Mouse (Mus musculus) spleen, adult 18-20 months (tissue): ENCODE measurements at regions not wholly inside any gene's neighbourhood (a gene's known extent, or its start where the extent isn't known, plus 50 kb on each side); places are given as distances from the start of the nearest gene placed in this dataset.

Experiments used
- DNase-seq, 2 experiments: peaks; one replicate each; pipeline ENCODE4 v3.0.0; 2022; ENCODE audit warnings: mixed read lengths in 2 of 2

- no peak for DNase-seq
These were observed 135.3 kb downstream of the Cd83 start for GRCm38 (mm10) chr13:43919781-43920420.

DNA sequence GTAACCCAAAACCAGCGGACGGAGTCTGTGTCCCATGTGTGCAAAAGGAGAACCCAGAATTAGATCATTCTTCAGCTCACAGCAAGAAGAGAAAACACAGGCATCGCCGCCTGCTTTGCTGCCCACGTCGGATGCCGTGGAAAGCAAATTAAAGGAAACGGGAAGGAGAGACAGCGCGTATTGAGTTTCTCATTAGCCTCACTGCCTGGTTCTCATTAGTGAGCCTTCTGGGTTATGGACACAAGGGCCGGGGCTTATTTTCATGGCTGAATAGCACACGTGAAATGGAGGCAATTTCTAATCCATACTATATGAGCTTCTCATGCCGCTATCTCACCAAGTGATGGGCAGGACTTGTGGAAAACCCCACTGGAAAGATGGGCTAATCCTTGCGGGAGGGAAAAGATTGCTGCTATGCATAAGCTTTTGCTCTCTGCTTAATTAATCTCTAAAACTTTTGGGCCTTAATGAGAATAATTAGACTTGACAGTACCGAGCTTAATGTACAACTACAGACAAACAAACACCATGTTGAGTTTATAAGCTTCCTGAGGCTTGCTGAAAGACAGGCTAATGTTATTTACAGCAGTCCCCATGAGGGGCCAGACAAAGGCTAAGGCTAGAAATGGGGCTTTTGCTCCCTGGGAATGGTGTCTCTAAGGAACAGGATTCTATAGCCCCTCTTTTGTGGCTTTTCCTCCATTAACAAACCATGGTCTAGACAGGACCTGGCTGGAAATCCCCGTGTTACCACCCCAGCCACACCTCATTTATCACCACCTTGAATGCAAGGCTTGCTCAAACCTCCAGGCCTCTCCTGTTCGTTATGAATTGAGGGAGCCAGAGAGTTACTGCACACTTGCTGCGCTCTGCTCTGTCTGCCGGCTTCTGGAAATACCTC lies 145.8 kb downstream of the Cd83 start:
- no peak for DNase-seq

DNA sequence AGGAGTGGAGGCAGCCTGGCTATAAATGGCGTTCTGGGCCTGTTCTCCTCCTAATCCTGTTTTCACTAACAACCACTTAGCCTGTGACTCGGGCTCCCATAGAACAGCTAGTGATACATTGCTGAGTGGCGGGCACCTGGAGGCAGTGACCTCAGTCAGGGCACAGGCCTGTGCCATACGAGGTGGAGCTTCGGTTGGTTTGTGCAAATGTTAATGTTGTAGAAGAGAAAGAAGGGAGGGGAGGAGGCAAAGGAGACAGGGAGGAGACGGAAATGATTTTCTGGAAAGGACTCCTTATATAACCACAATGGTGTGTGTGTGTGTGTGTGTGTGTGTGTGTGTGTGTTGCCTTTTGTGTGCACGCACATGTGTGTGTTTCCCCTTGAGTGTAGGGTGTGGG lies 148.4 kb downstream of the Cd83 start:
- DNase-seq, result no peak

DNA sequence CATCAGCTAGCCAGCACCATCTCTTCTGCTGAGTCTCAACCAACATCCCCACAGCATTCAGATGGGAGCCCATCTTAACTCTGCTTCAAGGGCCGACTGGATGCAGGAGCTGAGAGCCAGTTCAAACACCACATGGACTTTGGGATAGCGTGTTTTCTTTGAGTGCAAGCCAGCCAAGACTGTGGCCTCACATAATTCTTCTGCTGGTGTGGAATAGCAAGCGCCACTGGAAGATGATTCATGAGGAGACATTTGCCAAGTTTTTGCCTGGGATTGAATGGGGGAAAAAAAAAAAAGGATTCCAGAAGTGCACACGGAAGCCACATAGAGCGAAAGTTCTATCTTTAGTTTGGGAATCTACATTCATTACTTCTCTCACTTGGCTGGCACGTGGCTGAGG lies 150.7 kb downstream of the Cd83 start:
- DNase-seq, result no peak

DNA sequence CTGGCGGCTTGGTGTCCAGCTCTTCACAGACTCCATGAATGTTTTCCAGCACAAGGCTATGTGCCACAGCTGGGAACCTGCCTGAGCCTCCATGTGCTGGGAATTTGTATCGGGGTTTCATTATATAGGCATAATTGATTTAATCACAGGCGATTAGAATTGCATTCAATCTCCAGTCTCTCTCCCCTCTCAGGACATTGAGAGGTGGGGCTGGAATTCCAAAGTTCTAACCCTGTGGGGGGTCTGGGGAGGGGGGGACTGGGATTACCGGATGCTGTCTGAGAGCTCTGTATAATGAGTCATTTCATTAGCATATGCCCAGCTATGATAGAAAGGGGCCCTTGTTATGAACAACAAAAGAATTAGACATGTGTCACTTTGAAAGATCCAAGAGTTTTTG lies 151.9 kb downstream of the Cd83 start:
- no peak for DNase-seq

- DNase-seq, result no peak
These were observed 154.0 kb downstream of the Cd83 start for GRCm38 (mm10) chr13:43938611-43939010.

- DNase-seq, result no peak
These were observed 154.8 kb downstream of the Cd83 start for GRCm38 (mm10) chr13:43939375-43939774.

GRCm38 (mm10) chr13:43941731-43942130 lies 157.2 kb downstream of the Cd83 start:
- no peak for DNase-seq

DNA sequence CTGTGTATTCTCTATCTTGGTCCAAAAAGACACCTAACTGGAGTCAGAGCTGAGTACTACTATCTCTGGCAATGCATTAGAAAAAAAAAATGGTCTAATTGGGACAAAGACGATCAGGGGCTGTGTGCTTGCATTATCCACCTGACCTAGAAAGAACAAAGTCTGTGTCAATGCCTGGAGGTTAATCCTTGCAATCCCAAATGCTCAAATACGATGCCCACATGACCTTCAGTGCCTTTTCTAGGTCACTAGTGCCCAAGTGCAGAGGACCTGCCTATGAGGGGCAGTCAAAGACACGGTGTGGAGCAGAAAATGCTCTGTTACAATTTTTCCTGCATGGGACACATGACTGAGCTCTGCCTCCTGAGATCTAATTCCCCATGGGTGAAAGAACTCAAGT lies 164.0 kb downstream of the Cd83 start:
- DNase-seq, result no peak

DNA sequence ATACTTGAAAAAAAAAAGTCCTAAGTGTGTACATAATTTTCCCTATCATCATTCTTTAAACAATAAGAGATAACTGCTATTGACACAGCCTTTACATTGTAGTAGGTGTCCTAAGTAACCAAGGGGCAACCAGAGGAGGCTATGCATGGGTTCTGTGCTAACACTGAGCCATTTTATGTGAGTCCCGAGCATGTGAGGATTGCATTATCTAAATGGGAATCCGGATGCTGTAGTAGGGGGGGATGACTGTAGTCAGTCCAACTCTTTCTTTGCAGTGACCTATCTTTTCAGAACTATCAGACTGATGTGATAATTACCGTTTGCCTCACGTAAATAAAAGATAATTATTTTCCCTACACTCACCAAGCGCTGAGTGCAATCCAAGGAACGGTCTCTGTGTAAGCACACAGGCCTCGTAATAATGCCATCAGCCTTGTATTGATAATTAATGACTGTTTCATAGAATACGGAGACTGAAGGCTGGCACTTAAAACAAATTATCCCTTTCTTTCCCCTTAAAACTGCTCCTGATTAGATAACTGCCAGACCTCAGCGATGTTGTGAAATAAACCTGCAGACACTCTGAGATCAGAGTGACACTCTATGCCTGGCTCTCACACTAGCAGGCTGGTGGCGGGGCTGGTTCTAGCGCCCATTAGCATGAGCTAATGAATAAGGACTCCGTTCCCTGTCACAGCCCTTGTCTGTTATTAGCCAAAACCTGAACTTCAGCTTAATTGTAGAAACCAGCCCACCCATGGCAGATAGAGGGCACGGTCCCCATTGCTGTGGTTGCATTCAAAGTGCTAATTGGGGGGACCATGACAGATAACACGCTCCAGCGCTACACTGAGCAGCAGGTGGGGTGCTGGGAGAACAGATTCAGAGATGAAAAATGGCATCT lies 165.4 kb downstream of the Cd83 start:
- DNase-seq, result no peak

DNA sequence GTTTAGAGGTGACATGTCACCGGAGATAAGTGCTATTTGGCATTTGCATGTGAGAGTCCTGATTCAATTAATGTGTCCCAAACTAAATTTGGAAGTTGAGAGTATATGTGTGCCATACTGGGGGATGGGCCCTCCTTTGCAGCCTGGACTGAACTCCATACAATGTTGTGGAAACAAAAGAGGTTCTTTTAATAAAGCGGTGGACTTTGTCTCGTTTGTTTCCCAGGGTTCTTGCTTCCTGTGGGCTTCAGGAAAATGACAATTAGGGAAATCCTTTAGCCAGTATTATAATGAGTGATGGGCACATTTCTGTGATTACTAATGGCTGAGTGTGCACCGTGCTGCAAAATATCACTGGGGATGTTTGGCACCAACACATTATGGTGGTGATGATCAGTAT lies 167.9 kb downstream of the Cd83 start:
- no peak for DNase-seq

GRCm38 (mm10) chr13:43952972-43953592 lies 168.5 kb downstream of the Cd83 start:
- DNase-seq, result no peak

DNA sequence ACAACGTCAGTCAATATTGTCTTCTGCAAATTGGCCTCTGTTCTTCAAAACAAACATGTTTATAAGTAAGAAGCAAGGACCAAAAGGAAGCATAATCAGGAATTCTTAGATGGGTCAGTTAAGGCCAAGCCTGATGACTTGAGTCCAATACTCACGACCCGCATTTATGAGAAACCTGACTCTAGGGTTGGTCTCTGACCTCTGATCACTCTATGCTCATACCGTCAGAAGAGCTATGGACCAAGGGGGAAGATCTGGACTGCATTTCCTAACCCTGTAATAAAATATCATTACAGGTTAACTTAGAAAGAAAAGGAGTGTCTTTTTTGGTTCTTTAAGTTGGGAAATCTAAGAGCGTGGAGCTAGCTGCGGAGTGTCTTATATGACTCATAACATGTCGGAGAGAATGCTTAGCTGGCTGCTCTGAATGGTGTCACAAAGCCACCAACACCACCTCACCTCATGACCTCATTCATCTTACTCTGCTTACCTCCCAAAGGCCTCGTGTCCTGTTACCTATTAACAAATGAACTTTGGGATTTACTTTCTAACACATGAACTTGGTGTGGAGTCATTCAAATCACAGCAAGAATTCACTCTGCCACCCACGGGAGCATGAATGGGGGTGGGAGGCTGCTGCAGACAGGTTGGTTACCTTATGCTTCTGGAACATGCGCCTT lies 170.3 kb downstream of the Cd83 start:
- DNase-seq, result no peak

- no peak for DNase-seq
These were observed 172.5 kb downstream of the Cd83 start for GRCm38 (mm10) chr13:43957046-43957445.

- peak; percentile 12 to 32 for DNase-seq
These were observed 174.6 kb downstream of the Cd83 start for GRCm38 (mm10) chr13:43959121-43959572.

- DNase-seq, result peak in 1 of 2 experiments; percentile 11
These were observed 176.6 kb downstream of the Cd83 start for GRCm38 (mm10) chr13:43961047-43961690.

DNA sequence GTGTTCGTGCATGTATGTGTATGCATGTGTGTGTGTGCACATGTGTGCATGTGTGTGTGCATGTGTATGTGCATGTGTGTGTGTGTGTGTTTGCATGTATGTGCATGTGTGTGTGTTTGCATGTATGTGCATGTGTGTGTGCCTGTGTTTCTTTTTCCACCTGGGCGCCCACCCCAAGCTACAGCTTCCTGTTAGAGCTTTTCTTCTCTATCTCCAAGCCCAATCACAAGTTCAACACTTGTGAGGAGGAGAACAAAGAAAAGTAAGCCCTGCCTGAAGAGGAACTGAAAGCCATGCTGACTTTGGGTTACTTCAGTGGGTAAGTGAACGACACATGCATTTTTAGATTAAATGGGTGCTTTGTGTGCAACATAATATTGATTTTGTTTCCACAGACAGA lies 177.4 kb downstream of the Cd83 start:
- DNase-seq, result peak; percentile 47 to 51

DNA sequence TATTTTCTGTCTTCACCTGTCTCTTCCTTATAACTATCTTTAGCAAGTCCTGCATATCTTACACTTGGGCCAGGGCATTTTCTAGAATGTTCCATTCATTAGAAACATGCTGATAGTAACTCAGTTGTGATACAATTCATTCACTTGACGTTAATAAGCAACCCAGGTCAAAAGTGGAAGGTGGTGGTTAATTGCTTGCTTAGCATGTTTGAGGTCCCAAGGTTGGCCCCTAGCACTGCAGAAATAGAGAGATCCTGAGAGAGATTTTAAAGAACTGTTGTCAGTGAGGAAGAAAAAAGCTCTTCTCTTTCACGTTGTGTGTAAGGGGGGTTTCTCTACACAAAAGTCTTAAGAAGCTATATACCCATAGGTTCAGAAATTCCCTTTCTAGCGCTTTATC lies 178.7 kb downstream of the Cd83 start:
- DNase-seq, result no peak

DNA sequence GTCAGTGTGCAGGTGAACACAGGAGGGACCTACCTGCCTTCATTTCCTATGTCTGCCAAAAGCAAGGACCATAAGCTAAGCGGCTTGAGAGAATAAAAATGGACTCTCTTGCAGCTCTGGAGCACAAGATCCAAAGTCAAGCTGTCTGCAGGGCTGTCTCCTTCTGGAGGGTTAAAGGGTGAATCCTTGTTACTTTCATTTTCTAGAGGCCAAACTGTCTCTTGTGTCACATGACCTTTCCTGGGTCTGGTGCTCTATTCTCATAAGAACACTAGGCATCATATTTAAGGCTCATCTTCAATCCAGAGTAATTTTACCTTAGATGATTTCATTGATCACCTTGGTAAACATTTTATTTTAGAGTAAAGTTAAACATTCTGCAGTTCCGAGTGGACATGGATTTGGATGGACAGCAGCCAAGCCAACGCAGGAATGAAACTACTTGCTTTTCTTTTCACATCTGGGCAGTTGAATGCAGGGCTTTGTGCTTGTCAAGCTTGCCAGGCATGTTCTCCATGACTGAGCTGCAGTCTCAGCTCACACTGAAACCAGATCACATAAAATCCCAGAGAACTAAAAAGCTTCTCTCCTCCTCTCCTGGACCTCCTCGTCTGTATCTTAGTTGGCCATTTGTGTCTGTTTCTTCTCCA lies 180.8 kb downstream of the Cd83 start:
- DNase-seq, result no peak

DNA sequence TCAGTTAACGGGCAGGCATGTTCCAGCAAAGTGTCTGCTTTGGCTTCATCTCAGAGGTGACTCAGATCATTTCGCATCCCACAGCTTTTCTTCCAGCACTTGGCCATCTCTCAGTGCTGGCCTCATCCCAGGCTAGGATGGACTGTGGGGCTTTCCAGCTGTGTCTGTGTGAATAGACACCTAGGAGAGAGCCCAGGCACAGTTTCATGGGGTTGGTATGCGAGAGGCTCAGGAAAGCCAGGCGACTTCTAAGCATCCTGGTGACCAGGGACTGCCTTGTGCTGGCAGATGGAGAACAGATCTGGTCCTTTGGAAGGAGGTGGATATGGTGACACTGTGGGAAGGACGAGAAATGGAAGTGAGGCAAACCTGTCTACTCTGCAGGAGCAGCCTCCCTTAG lies 182.9 kb downstream of the Cd83 start:
- DNase-seq, result no peak

DNA sequence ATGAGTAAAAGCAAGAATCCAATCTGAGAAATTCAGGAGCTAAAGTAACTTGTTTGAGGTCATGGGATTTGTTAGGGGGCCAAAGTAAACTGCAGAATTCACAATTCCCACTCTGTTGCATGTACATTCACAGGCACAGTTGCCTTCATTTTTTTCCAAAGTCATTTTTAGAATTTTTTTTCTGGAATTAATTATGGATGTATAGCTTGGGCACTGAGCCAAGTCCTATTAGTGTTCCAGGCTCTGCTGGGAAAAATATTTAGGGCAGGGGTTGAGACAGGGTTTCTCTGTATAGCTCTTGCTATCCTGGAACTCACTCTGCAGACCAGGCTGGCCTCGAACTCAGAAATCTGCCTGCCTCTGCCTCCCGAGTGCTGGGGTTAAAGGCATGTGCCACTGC lies 188.3 kb downstream of the Cd83 start:
- DNase-seq, result no peak
